Mouse (Mus musculus): Measurements from ENCODE around the gene Il1a.

The Il1a gene

GRCm38 (mm10) chr2:129263073-129263472 is 46.7 kb downstream of the Il1a start:
- DNase-seq (ENCODE audit: low spot score in 2 of 2): no peak

- DNase-seq (ENCODE audit: low spot score in 2 of 2): no peak
Measured at GRCm38 (mm10) chr2:129261151-129261794, 48.5 kb downstream of the Il1a start.

GRCm38 (mm10) chr2:129260646-129261045 is 49.1 kb downstream of the Il1a start:
- DNase-seq (ENCODE audit: low spot score in 2 of 2): no peak

- no peak for DNase-seq (ENCODE audit: low spot score in 2 of 2)
Measured at GRCm38 (mm10) chr2:129258475-129259211, 51.1 kb downstream of the Il1a start.

- DNase-seq (ENCODE audit: low spot score in 2 of 2): no peak
Measured at GRCm38 (mm10) chr2:129258056-129258455, 51.7 kb downstream of the Il1a start.

- no peak for DNase-seq (ENCODE audit: low spot score in 2 of 2)
Measured at GRCm38 (mm10) chr2:129256006-129256405, 53.8 kb downstream of the Il1a start.

- no peak for DNase-seq (ENCODE audit: low spot score in 2 of 2)
Measured at GRCm38 (mm10) chr2:129254076-129254475, 55.7 kb downstream of the Il1a start.

GRCm38 (mm10) chr2:129253631-129253970 is 56.2 kb downstream of the Il1a start:
- DNase-seq (ENCODE audit: low spot score in 2 of 2): no peak

- no peak for DNase-seq (ENCODE audit: low spot score in 2 of 2)
Measured at GRCm38 (mm10) chr2:129252836-129253630, 56.7 kb downstream of the Il1a start.

Measured in urinary bladder, postnatal 4 days (tissue).